Mouse (Mus musculus): Measurements from ENCODE around the gene Zfp459. TPM values are rescaled to one million over a fixed set of nuclear protein-coding genes. Genes with fewer than 3 reads are reported as not detected.

Zfp459 gene
- total RNA-seq, 1 experiment from 2014 or later: 1.8 TPM

Other genes starting within 250 kb of the Zfp459 start
- 7.9 and 8.5 TPM in 2 replicates for gene Rsl1, start 248.2 kb downstream of the Zfp459 start, total RNA-seq (2021)
- gene Zfp455, start 226.9 kb downstream of the Zfp459 start, total RNA-seq (2021): 2.5 and 2.8 TPM in 2 replicates
- 4.0 and 5.8 TPM in 2 replicates for gene Zfp458, start 143.0 kb downstream of the Zfp459 start, total RNA-seq (2021)
- gene Zfp457, start 114.9 kb downstream of the Zfp459 start, total RNA-seq (2021): 3.7 and 5.8 TPM in 2 replicates
- 6.2 and 7.4 TPM in 2 replicates for gene Zfp595, start 88.8 kb downstream of the Zfp459 start, total RNA-seq (2021)
- 1.2 TPM in 1 of 2 replicates, not detected in the other for gene Gm28044, start 60.9 kb downstream of the Zfp459 start, total RNA-seq (2021)
- gene Zfp953, start 60.8 kb downstream of the Zfp459 start, total RNA-seq (2021): 4.1 and 4.9 TPM in 2 replicates
- gene Gm28041, start 45.7 kb downstream of the Zfp459 start, total RNA-seq (2021): 2.2 TPM in 1 of 2 replicates, not detected in the other
- 1.3 and 2.5 TPM in 2 replicates for gene Zfp456, start 45.6 kb downstream of the Zfp459 start, total RNA-seq (2021)
- gene Zfp429, start 21.6 kb downstream of the Zfp459 start, total RNA-seq (2021): 4.4 and 6.1 TPM in 2 replicates
- 19.0 and 23.5 TPM in 2 replicates for gene Zfp874a, start 30.2 kb upstream of the Zfp459 start, total RNA-seq (2021)
- 15.9 and 18.7 TPM in 2 replicates for gene Zfp874b, start 62.8 kb upstream of the Zfp459 start, total RNA-seq (2021)
- 7.6 and 8.1 TPM in 2 replicates for gene Zfp58, start 79.1 kb upstream of the Zfp459 start, total RNA-seq (2021)
- gene Gm26965, start 104.7 kb upstream of the Zfp459 start, total RNA-seq (2021): not detected in 2 replicates
- 18.0 and 19.8 TPM in 2 replicates for gene Zfp87, start 104.8 kb upstream of the Zfp459 start, total RNA-seq (2021)
- gene Zfp748, start 132.4 kb upstream of the Zfp459 start, total RNA-seq (2021): 8.6 and 8.9 TPM in 2 replicates
- gene Zfp729b, start 188.3 kb upstream of the Zfp459 start, total RNA-seq (2021): 8.3 and 9.5 TPM in 2 replicates
- gene Gm49345, start 216.4 kb upstream of the Zfp459 start, total RNA-seq (2021): 1.4 TPM in 1 of 2 replicates, not detected in the other
- 5.5 and 7.7 TPM in 2 replicates for gene Zfp729a, start 216.4 kb upstream of the Zfp459 start, total RNA-seq (2021)

Data from adrenal gland, postnatal 25 days (tissue).